Mouse (Mus musculus): ENCODE measurements around the gene Nps. TPM values are rescaled to one million over a fixed set of nuclear protein-coding genes. Genes with fewer than 3 reads are reported as not detected.

The Nps gene
- polyA plus RNA-seq, 1 experiment from 2014 or later, result not detected

GRCm38 (mm10) chr7:135291646-135292236 lies 33.2 kb downstream of the Nps start:
- Histone ChIP-seq H3K4me3 (replicated peaks; ENCODE audit: low read length) (no peak overlapping the region), H3K4me1 (ENCODE audit: control insufficient read depth, insufficient read depth, low read length) (no peaks in the 10 kb centered on the region), H3K27ac (ENCODE audit: low read length) (no peak overlapping the region), H3K4me2 (ENCODE audit: low read depth, low read length) (no peak overlapping the region), H3K36me3 (ENCODE audit: control insufficient read depth, insufficient read depth, low read length) (no peaks in the 10 kb centered on the region), H3K9ac (ENCODE audit: low read length) (no peak overlapping the region), H3K9me3 (replicated peaks; ENCODE audit: control insufficient read depth, low read length) (no peaks in the 10 kb centered on the region), H3K27me3 (ENCODE audit: control insufficient read depth, insufficient read depth, low read length) (no peaks in the 10 kb centered on the region)
- WGBS, result 82% methylated on average over 15 of the region's 15 CpGs
- no peak for ATAC-seq (ENCODE audit: insufficient read depth, low FRiP score)

- Histone ChIP-seq H3K27me3 (ENCODE audit: control insufficient read depth, insufficient read depth, low read length) (no peaks in the 10 kb centered on the region), H3K4me1 (ENCODE audit: control insufficient read depth, insufficient read depth, low read length) (no peaks in the 10 kb centered on the region), H3K9me3 (replicated peaks; ENCODE audit: control insufficient read depth, low read length) (no peaks in the 10 kb centered on the region), H3K4me3 (replicated peaks; ENCODE audit: low read length) (no peak overlapping the region), H3K4me2 (ENCODE audit: low read depth, low read length) (no peak overlapping the region), H3K27ac (ENCODE audit: low read length) (no peak overlapping the region), H3K36me3 (ENCODE audit: control insufficient read depth, insufficient read depth, low read length) (no peaks in the 10 kb centered on the region), H3K9ac (ENCODE audit: low read length) (no peak overlapping the region)
- ATAC-seq (ENCODE audit: insufficient read depth, low FRiP score), result no peak
- WGBS, result 85% methylated on average over 3 of the region's 3 CpGs
Observed at GRCm38 (mm10) chr7:135294498-135294897, 36.0 kb downstream of the Nps start.

DNA sequence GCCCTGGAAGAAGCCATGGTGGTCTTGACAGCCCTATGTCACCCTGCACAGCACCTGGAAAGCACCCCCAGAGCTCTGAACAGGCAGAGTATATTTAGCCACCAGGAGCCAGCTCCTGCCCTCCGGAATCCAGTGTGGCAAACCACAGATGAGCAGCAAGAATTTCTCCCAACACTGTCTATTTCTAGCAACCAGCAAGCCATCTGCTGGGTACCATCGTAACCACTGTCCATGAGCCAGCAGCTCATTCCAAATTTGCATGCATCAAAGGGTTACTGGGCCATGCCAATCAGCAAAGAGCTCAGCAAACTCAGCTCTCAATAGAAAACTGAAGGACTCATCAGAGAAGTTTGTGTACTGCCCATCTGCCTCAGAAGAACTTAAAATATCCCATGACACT lies 46.0 kb downstream of the Nps start:
- Histone ChIP-seq H3K4me1 (ENCODE audit: control insufficient read depth, insufficient read depth, low read length) (no peaks in the 10 kb centered on the region), H3K27me3 (ENCODE audit: control insufficient read depth, insufficient read depth, low read length) (no peaks in the 10 kb centered on the region), H3K36me3 (ENCODE audit: control insufficient read depth, insufficient read depth, low read length) (no peaks in the 10 kb centered on the region), H3K4me2 (ENCODE audit: low read depth, low read length) (no peak overlapping the region), H3K27ac (ENCODE audit: low read length) (no peak overlapping the region), H3K4me3 (replicated peaks; ENCODE audit: low read length) (no peak overlapping the region), H3K9ac (ENCODE audit: low read length) (no peak overlapping the region), H3K9me3 (replicated peaks; ENCODE audit: control insufficient read depth, low read length) (no peaks in the 10 kb centered on the region)
- no peak for ATAC-seq (ENCODE audit: insufficient read depth, low FRiP score)
- WGBS, result 82% methylated on average over 2 of the region's 2 CpGs

Other genes starting within 250 kb of the Nps start
- gene Foxi2, start 151.6 kb downstream of the Nps start, polyA plus RNA-seq (2015; fragmentation: Nextera tagmentation; extraction: Ambion mirVana), result not detected in 2 replicates

Data from stomach, embryonic 16.5 days (tissue).